Mouse (Mus musculus): ENCODE measurements around the gene Mast4. TPM values are rescaled to one million over a fixed set of nuclear protein-coding genes. Genes with fewer than 3 reads are reported as not detected.

Mast4 gene
- polyA plus RNA-seq, 1 experiment: 10.4 TPM

DNA sequence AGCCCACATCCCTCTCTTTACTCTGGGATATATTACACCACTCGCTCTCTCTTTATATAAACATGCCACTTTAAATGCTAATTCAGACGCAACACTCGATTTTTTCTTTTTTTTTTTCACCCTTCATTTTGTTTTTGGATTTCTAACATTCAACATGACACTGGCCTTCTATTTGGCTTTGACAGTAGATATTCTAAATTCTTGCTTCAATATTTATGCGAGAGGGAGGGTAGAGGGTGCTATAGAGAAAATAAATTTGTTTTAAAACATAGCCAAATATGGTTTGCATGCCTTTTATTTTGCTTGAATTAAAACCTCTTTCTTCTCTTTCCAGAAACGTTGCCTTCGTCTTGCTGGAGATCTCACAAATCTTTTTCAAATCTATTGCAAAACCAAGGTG lies 315.8 kb downstream of the Mast4 start:
- no peak for DNase-seq
- Histone ChIP-seq H3K27me3 (ENCODE audit: control insufficient read depth, insufficient read depth, low read length) (no peaks in the 10 kb centered on the region), H3K4me1 (replicated peaks; ENCODE audit: control insufficient read depth, insufficient read depth, low read length) (no peaks in the 10 kb centered on the region), H3K4me3 (ENCODE audit: control insufficient read depth, insufficient read depth, low read length) (no peak overlapping the region), H3K27ac (ENCODE audit: control insufficient read depth, insufficient read depth, low read length) (no peak overlapping the region), H3K36me3 (ENCODE audit: control insufficient read depth, insufficient read depth, low read length) (no peaks in the 10 kb centered on the region)
- TF ChIP-seq CTCF (IDR thresholded peaks at IDR 0.05; ENCODE audit: borderline replicate concordance, control insufficient read depth, extremely low read depth, insufficient read depth, low read length, poor library complexity): no peak
- no peak for TF ChIP-seq POLR2A (IDR thresholded peaks at IDR 0.05; ENCODE audit: control insufficient read depth, extremely low read depth, insufficient read depth, low read length, poor library complexity)
- 89% methylated on average over 6 of the region's 6 CpGs for WGBS

DNA sequence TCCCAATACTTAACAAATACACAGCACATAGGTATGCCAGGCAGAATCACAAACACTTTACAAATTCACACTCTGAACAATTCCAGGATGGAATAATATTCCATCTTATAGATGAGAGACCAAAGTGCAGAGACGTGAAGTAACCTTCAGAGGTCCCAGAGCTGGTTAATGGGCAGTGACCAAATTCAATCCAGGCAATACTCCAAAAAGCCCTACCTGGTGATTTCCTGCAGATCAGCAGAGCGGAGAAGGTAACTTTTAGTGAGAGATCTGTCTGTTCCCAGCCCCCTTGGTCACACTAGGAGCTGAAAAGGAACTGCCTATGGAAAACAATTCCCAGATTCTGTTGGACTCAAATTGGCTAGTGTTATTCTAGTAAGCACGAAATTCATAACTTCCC lies 316.6 kb downstream of the Mast4 start:
- DNase-seq: no peak
- Histone ChIP-seq H3K27ac (ENCODE audit: control insufficient read depth, insufficient read depth, low read length) (no peak overlapping the region), H3K4me1 (replicated peaks; ENCODE audit: control insufficient read depth, insufficient read depth, low read length) (no peaks in the 10 kb centered on the region), H3K36me3 (ENCODE audit: control insufficient read depth, insufficient read depth, low read length) (no peaks in the 10 kb centered on the region), H3K4me3 (ENCODE audit: control insufficient read depth, insufficient read depth, low read length) (no peak overlapping the region), H3K27me3 (ENCODE audit: control insufficient read depth, insufficient read depth, low read length) (no peaks in the 10 kb centered on the region)
- no peak for TF ChIP-seq POLR2A (IDR thresholded peaks at IDR 0.05; ENCODE audit: control insufficient read depth, extremely low read depth, insufficient read depth, low read length, poor library complexity)
- TF ChIP-seq CTCF (IDR thresholded peaks at IDR 0.05; ENCODE audit: borderline replicate concordance, control insufficient read depth, extremely low read depth, insufficient read depth, low read length, poor library complexity): no peak
- WGBS: 95% methylated on average over 3 of the region's 3 CpGs

DNA sequence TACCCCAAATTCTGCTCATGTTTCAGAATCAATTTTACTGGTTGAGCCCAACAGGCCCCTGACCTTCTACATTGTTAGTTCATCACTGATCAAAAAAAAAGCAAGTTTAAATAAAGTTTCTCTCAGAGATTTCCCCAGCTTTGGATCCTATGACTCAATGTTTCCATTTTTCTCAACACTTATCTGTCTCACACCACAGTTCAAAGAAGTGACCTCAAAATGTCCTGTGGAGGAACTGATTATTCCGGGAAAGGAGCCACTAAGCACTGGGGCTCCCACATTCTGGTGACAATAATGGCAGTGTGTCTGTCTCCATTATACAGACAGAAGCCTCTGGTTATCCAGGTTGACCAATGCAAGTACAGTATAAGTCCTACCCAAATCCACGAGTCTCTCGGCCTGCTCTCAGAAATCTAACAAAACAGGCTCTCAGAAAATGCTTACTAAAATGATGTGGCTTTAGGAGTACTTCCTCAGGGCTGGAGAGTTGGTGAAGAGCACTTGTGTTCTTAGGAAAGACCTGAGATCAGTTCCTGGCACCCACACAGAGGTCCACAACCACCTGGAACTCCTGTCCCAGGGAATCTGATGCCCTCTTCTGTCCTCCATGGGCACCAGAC lies 319.1 kb downstream of the Mast4 start:
- no peaks in the 10 kb centered on the region for H3K4me1 ChIP-seq (replicated peaks; ENCODE audit: control insufficient read depth, insufficient read depth, low read length)
- H3K27me3 ChIP-seq (ENCODE audit: control insufficient read depth, insufficient read depth, low read length): no peaks in the 10 kb centered on the region
- no peaks in the 10 kb centered on the region for H3K36me3 ChIP-seq (ENCODE audit: control insufficient read depth, insufficient read depth, low read length)
- DNase-seq: no peak
- no peak overlapping the region for H3K27ac ChIP-seq (ENCODE audit: control insufficient read depth, insufficient read depth, low read length)
- TF ChIP-seq CTCF (IDR thresholded peaks at IDR 0.05; ENCODE audit: borderline replicate concordance, control insufficient read depth, extremely low read depth, insufficient read depth, low read length, poor library complexity) (no peak), POLR2A (IDR thresholded peaks at IDR 0.05; ENCODE audit: control insufficient read depth, extremely low read depth, insufficient read depth, low read length, poor library complexity) (no peak)
- WGBS: 89% methylated on average over 3 of the region's 3 CpGs
- no peak overlapping the region for H3K4me3 ChIP-seq (ENCODE audit: control insufficient read depth, insufficient read depth, low read length)

DNA sequence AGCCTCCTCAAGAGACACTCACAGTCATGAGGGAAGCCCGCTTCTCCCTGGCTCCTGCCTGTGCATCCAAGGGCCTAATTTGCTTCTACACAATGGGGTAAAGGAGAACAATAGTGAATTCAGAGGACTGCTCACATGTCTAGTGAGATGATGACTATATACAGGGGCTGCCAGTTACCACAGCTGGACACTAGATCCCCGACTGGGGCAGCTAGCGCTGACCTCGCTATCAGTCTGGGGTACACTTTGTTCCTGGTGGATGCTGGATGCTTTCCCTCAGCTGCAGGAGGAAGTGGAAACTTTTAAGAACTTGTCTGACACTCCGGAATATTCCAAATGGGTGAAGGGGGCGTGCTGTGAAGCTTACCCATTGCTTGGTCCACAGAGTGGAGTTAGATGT lies 319.7 kb downstream of the Mast4 start:
- 93% methylated on average over 6 of the region's 6 CpGs for WGBS
- Histone ChIP-seq H3K36me3 (ENCODE audit: control insufficient read depth, insufficient read depth, low read length) (no peaks in the 10 kb centered on the region), H3K4me1 (replicated peaks; ENCODE audit: control insufficient read depth, insufficient read depth, low read length) (no peaks in the 10 kb centered on the region), H3K4me3 (ENCODE audit: control insufficient read depth, insufficient read depth, low read length) (no peak overlapping the region), H3K27me3 (ENCODE audit: control insufficient read depth, insufficient read depth, low read length) (no peaks in the 10 kb centered on the region), H3K27ac (ENCODE audit: control insufficient read depth, insufficient read depth, low read length) (no peak overlapping the region)
- no peak for TF ChIP-seq CTCF (IDR thresholded peaks at IDR 0.05; ENCODE audit: borderline replicate concordance, control insufficient read depth, extremely low read depth, insufficient read depth, low read length, poor library complexity)
- no peak for TF ChIP-seq POLR2A (IDR thresholded peaks at IDR 0.05; ENCODE audit: control insufficient read depth, extremely low read depth, insufficient read depth, low read length, poor library complexity)
- DNase-seq: no peak

DNA sequence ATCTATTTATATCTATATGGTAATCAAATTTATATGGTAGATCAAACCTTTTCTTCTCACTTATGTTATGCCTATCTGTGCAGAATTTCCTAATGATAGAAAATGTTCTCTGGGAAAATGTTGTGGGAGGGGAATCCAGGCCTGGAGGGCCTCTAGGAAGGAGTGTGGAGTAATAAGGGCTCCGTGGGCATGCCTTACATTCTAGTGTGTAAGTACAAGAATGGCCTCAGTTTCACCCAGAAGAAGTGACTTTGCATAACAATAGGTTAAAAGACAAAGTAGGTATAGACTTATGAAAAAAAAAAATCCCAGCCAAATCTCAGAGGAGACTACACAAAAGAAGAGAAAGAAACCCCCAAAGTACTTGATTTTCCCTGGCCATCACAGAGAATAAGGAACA lies 320.1 kb downstream of the Mast4 start:
- DNase-seq: no peak
- Histone ChIP-seq H3K27me3 (ENCODE audit: control insufficient read depth, insufficient read depth, low read length) (no peaks in the 10 kb centered on the region), H3K36me3 (ENCODE audit: control insufficient read depth, insufficient read depth, low read length) (no peaks in the 10 kb centered on the region), H3K4me3 (ENCODE audit: control insufficient read depth, insufficient read depth, low read length) (no peak overlapping the region), H3K27ac (ENCODE audit: control insufficient read depth, insufficient read depth, low read length) (no peak overlapping the region), H3K4me1 (replicated peaks; ENCODE audit: control insufficient read depth, insufficient read depth, low read length) (no peaks in the 10 kb centered on the region)
- 81% methylated on average over 1 of the region's 1 CpGs for WGBS
- TF ChIP-seq CTCF (IDR thresholded peaks at IDR 0.05; ENCODE audit: borderline replicate concordance, control insufficient read depth, extremely low read depth, insufficient read depth, low read length, poor library complexity) (no peak), POLR2A (IDR thresholded peaks at IDR 0.05; ENCODE audit: control insufficient read depth, extremely low read depth, insufficient read depth, low read length, poor library complexity) (no peak)

DNA sequence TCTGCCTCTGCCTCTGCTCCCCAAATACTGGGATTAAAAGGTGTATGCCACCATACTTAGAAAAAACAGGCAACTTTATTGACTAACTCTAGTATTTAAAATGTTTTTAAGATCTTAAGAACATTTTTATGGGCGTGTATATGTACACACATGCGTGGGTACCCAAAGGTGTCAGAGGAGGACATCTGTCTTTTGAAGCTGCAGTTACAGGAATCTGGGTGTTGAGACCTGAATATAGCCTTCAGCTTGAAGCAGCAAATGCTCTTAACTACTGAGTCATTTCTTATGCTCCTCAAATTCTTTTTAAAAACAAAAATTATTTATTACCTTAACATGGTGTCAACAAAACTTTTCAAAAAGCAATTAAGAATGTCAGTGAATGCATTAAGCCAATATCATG lies 329.1 kb downstream of the Mast4 start:
- no peak for DNase-seq
- Histone ChIP-seq H3K4me3 (ENCODE audit: control insufficient read depth, insufficient read depth, low read length) (no peak overlapping the region), H3K4me1 (replicated peaks; ENCODE audit: control insufficient read depth, insufficient read depth, low read length) (no peaks in the 10 kb centered on the region), H3K27ac (ENCODE audit: control insufficient read depth, insufficient read depth, low read length) (no peak overlapping the region), H3K36me3 (ENCODE audit: control insufficient read depth, insufficient read depth, low read length) (no peaks in the 10 kb centered on the region), H3K27me3 (ENCODE audit: control insufficient read depth, insufficient read depth, low read length) (no peaks in the 10 kb centered on the region)
- 88% methylated on average over 2 of the region's 2 CpGs for WGBS
- TF ChIP-seq POLR2A (IDR thresholded peaks at IDR 0.05; ENCODE audit: control insufficient read depth, extremely low read depth, insufficient read depth, low read length, poor library complexity): no peak
- no peak for TF ChIP-seq CTCF (IDR thresholded peaks at IDR 0.05; ENCODE audit: borderline replicate concordance, control insufficient read depth, extremely low read depth, insufficient read depth, low read length, poor library complexity)

DNA sequence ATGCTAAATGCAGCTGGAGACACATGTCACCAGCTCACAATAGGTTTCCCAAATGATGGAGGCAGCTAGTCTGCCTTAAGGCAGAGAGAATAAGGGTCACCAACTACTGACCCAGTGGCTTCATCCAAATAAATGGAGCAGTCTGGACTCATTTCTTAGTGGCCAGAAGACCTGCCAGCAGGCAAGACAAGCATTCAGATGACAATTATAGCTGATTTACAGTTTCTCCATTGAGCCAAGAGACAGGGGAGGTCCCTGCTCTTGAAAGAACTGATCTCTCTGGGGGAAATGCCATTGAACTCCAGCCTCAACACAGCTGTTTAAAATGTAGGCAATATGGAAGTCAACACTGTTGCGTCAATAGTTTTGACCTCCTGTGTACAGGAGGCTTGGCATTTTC lies 332.5 kb downstream of the Mast4 start:
- Histone ChIP-seq H3K27me3 (ENCODE audit: control insufficient read depth, insufficient read depth, low read length) (no peaks in the 10 kb centered on the region), H3K36me3 (ENCODE audit: control insufficient read depth, insufficient read depth, low read length) (no peaks in the 10 kb centered on the region), H3K27ac (ENCODE audit: control insufficient read depth, insufficient read depth, low read length) (no peak overlapping the region), H3K4me3 (ENCODE audit: control insufficient read depth, insufficient read depth, low read length) (no peak overlapping the region), H3K4me1 (replicated peaks; ENCODE audit: control insufficient read depth, insufficient read depth, low read length) (no peaks in the 10 kb centered on the region)
- DNase-seq: no peak
- 95% methylated on average over 1 of the region's 1 CpGs for WGBS
- TF ChIP-seq CTCF (IDR thresholded peaks at IDR 0.05; ENCODE audit: borderline replicate concordance, control insufficient read depth, extremely low read depth, insufficient read depth, low read length, poor library complexity): no peak
- TF ChIP-seq POLR2A (IDR thresholded peaks at IDR 0.05; ENCODE audit: control insufficient read depth, extremely low read depth, insufficient read depth, low read length, poor library complexity): no peak

Measured in thymus, adult 2 months (tissue).